Mouse (Mus musculus): ENCODE data around the gene Tti1.

Tti1 gene

GRCm38 (mm10) chr2:158037571-158037970 lies 9.3 kb upstream of the Tti1 start:
- DNase-seq: no peak

- DNase-seq: peak; percentile 18
Observed at GRCm38 (mm10) chr2:158036953-158037352, 8.7 kb upstream of the Tti1 start.

GRCm38 (mm10) chr2:158036408-158036807 lies 8.2 kb upstream of the Tti1 start:
- no peak for DNase-seq

- no peak for DNase-seq
Observed at GRCm38 (mm10) chr2:158035813-158036212, 7.6 kb upstream of the Tti1 start.

- no peak for DNase-seq
Observed at GRCm38 (mm10) chr2:158030007-158030406, 1.8 kb upstream of the Tti1 start.

- no peak for DNase-seq
Observed at GRCm38 (mm10) chr2:158027855-158028353, 329 bp downstream of the Tti1 start.

GRCm38 (mm10) chr2:158017330-158017729 lies 10.9 kb downstream of the Tti1 start:
- no peak for DNase-seq

- no peak for DNase-seq
Observed at GRCm38 (mm10) chr2:158012608-158013007, 15.6 kb downstream of the Tti1 start.

- no peak for DNase-seq
Observed at GRCm38 (mm10) chr2:158009373-158009772, 18.9 kb downstream of the Tti1 start.

- DNase-seq: no peak
Observed at GRCm38 (mm10) chr2:158005641-158006040, 22.6 kb downstream of the Tti1 start.

GRCm38 (mm10) chr2:158004620-158005019 lies 23.6 kb downstream of the Tti1 start:
- no peak for DNase-seq

GRCm38 (mm10) chr2:157998817-157999216 lies 29.4 kb downstream of the Tti1 start:
- DNase-seq: no peak

- DNase-seq: no peak
Observed at GRCm38 (mm10) chr2:157992501-157992900, 35.7 kb downstream of the Tti1 start.

GRCm38 (mm10) chr2:157991026-157991425 lies 37.2 kb downstream of the Tti1 start:
- DNase-seq: no peak

- no peak for DNase-seq
Observed at GRCm38 (mm10) chr2:157989946-157990345, 38.3 kb downstream of the Tti1 start.

GRCm38 (mm10) chr2:157988416-157989190 lies 39.6 kb downstream of the Tti1 start:
- no peak for DNase-seq

- no peak for DNase-seq
Observed at GRCm38 (mm10) chr2:157986235-157986634, 42.0 kb downstream of the Tti1 start.

- DNase-seq: no peak
Observed at GRCm38 (mm10) chr2:157985611-157986010, 42.6 kb downstream of the Tti1 start.

- DNase-seq: no peak
Observed at GRCm38 (mm10) chr2:157983276-157983675, 45.0 kb downstream of the Tti1 start.

GRCm38 (mm10) chr2:157982727-157983126 lies 45.5 kb downstream of the Tti1 start:
- DNase-seq: no peak

- no peak for DNase-seq
Observed at GRCm38 (mm10) chr2:157979241-157979640, 49.0 kb downstream of the Tti1 start.

GRCm38 (mm10) chr2:157975595-157975994 lies 52.6 kb downstream of the Tti1 start:
- no peak for DNase-seq

- DNase-seq: no peak
Observed at GRCm38 (mm10) chr2:157974604-157975501, 53.4 kb downstream of the Tti1 start.

- DNase-seq: peak; percentile 53
Observed at GRCm38 (mm10) chr2:157970669-157971068, 57.6 kb downstream of the Tti1 start.

All from liver (tissue).